Mouse (Mus musculus) ovary, postnatal 36 days (tissue): Measurements from ENCODE around the gene Dnajc3.
A peak's percentile ranks its signal among the peaks of the same experiment; 100 is the strongest.

Experiments
- DNase-seq: peaks from one replicate; pipeline ENCODE4 v3.0.0; 2022; ENCODE audit warnings: low spot score, mixed read lengths

Dnajc3 gene

DNA sequence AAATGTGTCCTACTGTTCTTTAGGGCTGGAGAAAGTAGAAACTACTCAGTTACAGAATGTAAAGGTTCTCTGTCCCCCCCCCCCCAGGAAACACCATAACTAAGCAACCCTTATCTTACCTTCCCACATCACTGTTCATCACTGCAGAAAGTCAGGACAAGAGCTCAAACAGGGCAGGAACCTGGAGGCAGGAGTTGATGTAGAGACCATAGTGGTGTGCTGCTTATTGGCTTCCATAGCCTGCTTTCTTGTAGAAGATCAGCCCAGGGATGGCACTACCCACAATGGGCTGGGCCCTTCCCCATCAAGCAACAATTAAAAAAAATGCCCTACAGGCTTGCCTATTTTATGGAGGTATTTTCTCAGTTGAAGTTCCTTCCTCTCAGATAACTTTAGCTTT is 45.6 kb downstream of the Dnajc3 start:
- no peak for DNase-seq

DNA sequence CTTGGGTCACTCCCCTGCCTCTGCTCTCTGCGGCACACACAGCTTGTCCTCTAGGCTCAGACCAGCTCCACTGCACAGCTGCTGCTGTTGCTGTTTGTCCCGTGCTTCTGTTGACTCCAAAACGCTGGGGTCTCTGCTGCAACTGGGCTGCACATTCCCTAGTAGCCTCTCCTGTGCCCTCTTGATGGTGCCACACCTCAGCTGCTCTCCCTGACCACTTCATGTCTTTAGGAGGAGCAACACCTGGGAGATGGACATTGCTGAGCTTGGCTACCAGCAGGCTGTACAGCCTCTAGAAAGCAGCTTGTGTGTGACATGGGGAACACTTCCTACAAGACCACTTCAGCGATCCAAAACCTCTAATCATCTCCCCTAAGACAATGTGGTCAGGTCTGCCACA is 46.4 kb downstream of the Dnajc3 start:
- no peak for DNase-seq

DNA sequence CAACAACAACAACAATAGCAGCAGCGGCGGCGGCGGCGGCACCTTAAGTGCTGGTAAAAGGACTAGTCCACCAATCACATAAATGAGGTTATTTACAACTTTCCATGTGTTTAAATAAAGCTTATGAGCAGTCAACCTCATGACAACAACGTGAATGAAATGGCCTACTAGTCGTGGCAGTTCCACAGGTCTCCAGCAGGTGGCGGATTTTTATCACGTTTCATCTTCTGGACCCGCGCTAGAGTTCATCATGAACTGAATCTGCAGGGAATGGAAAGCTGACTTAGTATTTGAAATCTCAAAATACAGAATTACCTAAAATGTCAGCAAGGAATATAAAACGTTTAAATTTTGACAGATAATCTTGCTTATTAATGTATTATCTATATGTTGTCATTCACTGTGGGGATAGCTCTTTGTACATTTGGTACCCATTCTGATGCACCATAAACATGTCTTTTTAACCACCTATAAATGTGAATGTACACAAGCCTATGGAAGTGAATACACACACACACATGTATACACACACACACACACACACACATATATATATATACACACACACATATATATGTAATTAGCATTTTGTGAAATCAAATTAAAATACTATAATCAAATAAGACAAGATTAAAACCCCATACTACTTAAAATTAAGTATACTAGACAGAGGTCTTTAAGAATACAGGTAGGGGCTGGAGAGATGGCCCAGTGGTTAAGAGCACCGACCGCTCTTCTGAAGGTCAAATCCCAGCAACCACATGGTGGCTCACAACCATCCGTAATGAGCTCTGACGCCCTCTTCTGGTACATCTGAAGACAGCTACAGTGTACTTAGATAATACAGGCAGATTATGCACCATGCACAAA is 49.1 kb downstream of the Dnajc3 start:
- DNase-seq, result peak; percentile 53

DNA sequence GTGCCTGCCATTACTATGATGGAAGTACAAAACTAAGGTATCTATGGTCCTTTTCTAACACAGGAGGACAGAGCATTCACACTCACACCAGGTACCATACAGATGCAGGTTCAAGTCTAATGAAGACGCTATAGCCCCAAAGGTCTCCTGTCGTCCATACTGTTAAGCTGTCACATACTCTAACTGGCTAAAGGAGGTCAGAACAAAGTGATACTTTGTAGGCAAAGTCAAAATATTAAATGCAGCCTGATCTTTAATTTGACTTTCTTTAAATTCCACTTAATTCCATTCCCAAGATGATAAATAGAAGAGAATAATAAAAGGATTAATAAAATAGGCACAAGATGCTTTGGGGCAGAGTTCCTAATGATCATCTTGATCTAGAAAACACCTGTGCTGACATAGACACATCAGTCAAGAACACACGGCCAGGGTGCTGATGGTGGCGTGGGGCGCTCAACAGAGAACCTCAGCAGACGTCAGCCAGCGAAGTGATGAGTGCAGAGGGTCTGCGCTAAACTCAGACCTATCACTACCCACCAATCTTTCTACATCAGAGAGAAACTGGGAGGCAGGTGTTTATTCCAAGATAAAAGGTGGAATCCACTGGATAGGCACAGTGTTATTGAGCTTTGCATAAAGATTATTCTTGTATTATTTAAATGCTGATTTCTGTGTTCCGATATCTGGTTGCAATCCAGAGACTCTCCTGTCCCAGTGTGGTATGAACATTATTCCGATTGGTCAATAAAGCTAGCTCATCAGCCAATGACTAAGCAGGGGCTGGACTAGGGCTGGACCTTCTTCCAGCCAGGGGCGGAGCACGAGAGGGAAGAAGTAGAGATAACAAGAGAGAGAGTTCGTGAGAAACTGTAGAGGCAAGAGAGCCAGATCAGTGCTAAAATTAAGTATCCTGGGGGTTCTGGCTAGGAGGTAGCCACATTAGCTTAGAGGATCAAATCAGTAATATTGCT is 50.0 kb downstream of the Dnajc3 start:
- no peak for DNase-seq

DNA sequence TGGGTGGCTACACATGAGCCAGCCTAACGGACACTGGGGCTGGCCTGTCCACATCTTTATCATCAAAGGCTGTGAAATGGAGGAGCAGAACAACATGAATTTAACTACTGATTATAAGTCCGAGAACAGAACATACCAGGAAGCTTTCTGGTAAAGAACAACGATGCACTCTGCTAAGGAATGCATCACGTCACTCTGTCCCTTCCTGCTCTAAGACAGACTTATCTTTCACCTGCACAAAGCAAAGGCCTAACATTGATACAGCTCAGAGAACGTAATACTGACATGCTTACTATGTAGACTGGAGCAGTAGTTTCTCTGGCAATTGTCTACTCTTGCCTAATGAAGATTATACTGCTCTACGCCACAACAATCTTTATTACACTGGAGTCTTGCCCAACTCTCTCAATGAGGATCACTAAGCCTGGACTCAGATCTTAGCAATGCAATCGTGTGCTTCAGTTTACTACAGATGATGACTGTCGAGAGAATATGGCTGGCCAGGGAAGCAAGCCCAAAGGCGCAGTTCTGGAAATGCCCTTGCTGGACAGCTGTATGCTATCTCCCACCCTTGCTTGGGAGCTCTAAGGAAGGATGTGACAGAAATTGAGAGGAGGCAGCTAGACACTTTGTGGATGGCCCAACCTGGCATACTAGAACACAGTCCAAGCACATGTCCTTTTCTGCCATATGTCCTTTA is 57.6 kb downstream of the Dnajc3 start:
- no peak for DNase-seq

DNA sequence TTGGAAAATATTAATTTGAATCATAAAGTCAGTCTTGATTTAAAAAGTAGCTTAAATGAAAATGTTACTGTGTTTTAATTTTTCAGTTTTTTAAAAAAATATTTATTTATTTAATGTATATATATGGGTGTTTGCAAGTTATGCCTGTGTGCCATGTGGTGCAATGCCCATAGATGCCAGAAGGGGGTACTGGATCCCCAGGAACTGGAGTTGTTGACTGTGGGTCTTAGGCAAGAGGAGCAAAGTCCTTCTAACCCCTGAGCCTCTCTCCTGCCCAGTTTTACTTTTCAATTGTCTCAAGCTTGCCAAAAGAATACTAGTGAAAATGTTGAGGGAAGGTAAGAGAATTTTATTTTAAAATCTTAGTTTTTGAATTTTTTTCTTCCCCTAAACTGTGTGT is 65.5 kb downstream of the Dnajc3 start:
- no peak for DNase-seq

DNA sequence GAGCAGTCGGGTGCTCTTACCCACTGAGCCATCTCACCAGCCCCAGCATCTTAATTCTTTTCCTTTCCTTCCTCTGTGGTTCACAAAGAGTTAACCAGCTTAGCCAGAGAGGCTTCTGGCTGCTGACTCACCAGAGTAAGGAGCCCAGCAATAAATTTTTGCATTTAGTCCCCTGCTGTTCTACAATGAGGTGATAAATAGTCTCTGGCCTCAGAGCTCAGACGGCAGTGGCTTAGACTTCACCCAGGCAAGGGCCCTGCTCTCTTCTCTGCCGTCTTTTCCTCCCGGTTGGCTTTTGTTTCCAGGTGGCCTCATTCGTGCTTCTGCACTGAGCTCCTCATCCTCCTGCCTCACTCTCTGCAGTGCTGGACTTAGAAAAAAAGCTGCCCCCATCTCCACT is 68.1 kb downstream of the Dnajc3 start:
- no peak for DNase-seq

DNA sequence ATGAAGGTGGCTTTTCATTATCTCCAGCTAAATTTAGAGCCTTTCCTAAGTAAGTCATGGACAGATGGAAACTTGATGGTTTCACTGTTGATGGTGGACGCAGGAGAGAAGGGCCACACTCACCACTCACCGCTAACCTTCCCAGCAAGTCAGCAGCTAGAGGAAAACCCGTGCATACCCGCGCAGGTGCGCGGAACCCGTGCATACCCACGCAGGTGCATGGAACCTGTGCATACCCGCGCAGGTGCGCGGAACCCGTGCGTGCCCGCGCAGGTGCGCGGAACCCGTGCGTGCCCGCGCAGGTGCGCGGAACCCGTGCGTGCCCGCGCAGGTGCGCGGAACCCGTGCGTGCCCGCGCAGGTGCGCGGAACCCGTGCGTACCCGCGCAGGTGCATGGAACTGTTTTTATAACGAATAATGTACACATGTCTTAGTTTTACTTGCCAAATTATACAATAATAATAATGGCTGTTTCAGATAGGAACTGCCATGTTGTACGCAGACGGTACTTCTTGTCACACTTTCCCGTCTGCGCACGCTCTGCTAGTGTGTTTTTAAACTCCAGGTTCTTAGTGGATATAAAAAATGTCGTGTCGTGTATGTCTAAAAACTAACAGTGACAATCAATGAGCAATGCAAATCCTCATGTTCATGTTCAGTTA is 68.8 kb downstream of the Dnajc3 start:
- no peak for DNase-seq

DNA sequence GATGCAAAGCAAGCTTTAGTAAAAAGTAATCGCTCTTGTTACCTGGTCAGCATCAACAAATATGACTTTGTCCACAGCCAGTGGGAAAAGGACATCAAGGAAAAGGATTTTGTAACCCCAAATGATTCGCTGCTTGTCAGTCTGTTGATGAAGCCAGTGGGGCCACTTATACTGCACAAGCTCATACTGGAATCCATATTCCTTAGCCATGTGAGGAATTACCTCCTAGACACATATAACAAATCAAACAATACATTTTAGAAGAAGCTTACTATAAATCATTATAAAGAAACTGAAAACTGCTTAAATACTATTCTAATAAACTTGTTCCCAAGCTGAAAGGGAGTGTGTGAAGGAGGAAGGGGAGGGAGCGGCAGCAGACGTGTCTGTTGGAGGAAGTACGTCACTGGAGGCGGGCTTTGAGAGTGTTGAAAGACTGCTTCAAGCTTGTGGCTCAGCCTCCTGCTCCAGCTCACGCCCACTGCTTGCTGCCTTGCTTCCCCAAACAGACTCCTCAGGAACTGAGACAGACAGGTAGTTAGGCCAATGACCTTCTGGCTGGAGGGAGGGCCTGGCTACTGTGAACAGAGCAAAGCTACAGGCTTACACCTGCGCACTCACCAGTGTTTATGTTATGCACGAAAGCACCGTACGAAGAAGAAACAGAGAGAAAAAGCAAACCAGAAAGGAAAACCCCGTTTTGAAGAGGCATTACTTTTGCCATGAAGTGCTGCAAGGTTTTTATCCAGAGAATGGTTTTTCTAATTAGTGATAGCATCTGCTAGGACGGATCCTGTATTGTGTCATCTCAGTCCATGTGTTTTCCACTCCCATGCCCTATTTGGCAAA is 69.6 kb downstream of the Dnajc3 start:
- peak; percentile 92 for DNase-seq

DNA sequence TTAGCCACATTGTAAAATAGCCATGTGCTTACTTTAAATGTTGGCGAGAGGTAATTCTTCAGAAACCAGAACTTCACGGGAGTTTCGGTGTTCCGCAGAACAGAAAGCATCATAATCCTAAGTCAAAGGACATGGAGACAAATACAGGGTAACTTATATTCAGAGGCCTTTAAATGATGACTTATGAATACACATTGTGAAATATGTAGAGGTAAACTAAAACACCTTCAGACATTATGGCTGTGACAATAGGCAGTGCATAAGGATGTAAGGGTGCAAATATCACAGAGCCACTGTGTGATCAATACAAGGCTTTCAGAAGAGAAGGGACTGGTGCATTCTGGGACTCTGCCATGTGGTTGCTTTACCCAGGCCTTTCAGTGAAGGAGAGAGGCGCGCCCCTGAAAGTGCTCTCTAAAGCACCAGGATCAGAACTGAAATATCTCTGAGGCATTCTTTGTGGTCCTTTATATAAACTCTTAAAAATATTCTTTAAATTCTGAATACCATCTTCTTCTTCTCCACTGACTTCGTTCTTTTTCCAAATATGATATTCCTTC is 70.3 kb downstream of the Dnajc3 start:
- DNase-seq, result no peak

DNA sequence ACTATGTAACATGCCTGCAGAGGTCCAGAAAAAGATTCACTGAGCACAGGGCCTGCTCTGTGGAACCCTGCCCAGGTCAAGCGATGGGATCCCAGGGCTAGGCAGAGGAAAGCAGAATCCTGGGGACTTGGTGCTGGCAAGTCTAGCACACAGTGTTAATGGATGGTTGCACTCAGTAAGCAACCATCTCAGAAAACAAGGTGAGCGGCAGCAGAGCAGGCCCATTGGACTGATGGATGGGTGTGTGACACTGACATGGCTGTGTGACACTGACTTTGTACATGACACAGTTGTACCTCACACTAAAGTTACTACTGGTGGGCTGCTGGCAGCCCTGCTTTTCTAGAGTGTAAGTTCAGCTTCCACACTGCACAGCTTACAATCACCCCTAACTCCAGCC is 71.8 kb downstream of the Dnajc3 start:
- no peak for DNase-seq

DNA sequence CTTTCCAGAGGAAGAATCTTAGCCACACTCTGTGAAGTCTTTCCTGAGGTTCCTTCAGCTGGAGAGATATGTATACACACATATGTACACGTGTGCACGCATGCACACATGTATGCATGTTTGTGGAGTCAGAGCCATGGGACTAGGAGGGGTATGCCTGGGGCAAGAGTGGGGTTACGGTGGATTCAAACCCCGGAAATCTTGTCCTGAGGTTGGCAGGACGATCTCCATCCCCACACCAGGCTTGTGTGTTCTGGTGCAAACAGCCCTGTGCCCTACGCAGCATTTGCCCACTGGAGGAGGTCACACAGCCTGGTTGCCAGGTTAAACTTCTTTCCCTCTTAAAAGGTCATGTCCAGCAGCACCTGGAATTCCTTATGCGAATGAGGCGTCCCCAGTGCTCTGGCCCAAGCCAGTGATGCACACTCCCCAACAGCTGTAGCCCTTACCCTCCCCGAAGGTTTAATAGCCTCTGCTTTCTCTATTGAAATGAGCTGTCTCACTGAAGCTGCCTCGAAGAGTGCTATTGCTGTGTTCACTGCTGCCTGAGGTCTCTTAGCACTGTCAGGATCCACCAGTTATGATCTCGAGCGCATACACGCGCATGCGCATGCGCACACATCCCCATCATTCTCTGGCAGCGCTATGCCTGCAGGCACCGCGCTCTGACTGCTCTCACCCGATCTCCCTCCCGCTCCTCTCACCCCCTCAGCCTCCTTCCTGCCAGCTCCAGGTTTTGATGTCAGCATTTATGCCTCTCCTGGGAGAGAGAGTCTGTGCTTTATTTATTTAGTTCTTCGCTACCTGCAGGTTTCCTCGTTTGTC is 75.0 kb downstream of the Dnajc3 start:
- peak; percentile 38 for DNase-seq

DNA sequence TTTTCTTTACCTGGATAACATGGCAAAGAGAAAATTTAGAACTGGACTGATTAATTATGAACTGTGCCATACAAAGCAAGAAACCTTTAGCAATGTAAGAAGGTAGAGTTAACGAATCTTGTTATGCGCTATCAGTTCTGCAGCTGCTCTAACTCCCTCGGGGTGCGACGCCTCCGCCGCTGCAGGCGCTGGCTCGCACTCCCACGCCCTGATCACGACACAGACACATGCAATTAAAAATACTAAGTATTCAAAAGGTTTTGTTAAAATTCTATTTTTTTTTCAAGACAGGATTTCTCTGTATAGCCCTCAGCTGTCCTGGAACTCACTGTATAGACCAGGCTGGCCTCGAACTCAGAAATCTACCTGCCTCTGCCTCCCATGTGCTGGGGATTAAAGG is 75.8 kb downstream of the Dnajc3 start:
- no peak for DNase-seq

DNA sequence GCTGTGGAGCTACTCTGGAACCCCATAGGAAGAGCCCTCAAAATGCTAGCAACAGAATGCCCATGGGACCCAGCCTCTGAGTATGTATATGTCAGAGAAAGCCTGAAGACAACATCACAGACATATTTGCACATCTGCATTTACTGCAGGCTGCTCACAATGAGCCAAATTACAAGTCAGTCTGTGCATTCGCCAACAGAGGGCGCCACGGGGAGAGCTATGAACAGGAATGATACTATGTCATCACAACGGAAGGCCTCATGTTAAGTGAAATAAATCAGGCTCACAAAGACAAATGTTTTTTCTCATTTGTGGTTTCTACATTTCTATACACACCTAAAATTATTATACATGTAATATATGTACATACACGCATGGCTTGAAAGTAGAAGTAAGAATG is 88.1 kb downstream of the Dnajc3 start:
- DNase-seq, result no peak

DNA sequence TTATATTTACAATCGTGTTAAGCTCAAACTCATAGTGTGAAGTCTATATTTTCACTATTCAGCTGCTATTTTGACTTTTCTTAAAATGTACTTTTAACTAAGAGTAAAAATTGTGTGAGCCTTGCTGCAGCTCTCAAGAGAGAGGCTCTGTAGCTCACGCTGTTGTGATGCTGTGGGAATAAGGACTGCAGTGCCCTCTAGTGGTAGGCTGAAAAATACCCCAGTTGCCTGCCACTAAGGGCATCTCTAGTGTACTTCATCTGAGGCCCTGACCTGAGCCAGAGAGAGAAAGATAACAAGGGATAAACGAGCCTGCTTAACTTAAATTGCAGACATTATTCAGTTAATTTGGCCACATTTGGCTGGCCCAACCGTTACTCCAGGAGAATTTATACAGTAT is 89.4 kb downstream of the Dnajc3 start:
- peak; percentile 30 for DNase-seq

DNA sequence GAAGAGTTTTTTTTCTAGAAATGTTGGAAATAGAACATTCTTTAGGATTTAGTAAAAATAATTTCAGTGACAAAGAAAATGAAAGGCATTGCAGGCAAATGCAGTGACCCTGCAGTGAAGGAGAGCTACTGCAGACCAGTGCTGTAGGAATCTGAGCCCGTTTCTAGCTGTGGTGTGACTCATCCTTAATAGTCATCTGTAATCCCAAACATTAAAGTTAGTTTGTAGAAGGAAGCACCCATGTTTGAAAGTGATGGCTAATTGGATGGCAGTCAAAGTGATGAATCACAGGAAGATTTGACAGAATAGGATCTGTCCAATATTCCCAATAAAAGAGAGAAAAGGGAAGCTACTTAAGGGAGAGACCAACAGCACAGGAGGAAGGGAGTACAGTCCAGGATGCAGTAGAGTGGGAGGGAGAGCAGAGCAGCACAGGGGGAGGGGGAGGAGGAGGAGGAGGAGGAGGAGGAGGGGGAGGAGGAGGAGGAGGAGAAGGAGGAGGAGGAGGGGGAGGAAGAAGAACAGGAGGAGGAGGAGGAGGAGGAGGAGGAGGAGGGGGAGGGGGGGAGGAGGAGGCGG is 90.0 kb downstream of the Dnajc3 start:
- no peak for DNase-seq
